Mouse (Mus musculus): ENCODE measurements at regions not wholly inside any gene's neighbourhood (a gene's known extent, or its start where the extent isn't known, plus 50 kb on each side); places are given as distances from the start of the nearest gene placed in this dataset.
A peak's percentile ranks its signal among the peaks of the same experiment; 100 is the strongest.

DNA sequence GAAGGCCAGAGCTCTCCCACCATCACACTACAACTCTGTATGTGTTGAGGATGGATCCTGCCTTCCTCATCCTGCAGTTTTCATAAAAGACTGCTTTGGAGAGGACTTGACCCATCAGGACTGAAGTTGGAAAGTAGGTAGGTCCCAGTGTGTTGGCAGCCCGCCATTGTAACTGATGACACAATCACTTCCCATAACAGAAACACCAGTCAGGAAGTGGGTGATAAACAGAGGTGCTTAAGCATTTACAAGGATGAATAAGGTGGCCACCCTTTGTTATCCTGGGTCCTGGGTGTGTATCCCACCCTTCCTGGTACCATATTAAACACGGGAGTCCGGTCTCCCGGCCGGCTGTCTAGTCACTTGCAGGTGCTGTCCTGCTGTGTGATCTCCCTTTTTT lies 118.3 kb downstream of the Snx10 start:
- DNase-seq, result peak in 1 of 2 experiments; percentile 13

DNA sequence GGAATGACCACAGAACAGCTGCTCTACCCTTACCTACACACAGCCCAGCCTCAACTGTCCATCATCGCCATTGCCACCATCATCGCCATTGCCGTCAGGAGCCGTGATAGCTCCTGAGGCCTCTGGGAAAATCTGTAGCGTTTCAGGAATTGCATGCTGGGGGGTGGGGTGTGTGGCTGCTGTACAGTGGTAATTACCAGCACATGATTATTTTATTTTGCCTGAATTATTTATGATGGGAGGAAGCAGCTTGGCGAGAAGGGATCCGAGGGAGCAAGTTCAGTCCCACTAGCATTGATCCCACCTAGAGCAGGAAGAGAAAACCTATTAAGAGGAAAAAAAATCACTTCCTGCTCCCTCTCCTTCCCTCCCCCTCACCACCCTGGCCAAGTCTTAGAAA lies 125.1 kb downstream of the Snx10 start:
- DNase-seq, result no peak

DNA sequence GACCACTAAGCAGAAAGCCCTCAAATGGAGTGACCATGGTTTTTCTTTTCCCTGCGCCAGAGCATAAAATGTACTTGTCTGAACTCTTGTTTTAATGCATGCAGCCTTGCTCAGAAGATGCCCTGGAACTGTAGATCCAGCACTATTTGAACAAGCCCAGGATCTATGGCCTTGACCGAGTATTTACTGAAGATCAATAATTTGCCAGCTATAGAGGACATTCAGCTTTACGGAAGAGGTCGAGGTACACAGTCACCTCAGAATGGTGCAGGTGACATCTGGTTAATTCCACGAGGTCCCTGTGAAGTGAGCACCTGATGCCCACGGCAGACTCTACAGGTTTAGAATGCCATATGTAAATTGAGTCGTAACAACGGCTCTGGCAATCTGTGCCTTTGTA lies 130.1 kb downstream of the Snx10 start:
- DNase-seq, result no peak

DNA sequence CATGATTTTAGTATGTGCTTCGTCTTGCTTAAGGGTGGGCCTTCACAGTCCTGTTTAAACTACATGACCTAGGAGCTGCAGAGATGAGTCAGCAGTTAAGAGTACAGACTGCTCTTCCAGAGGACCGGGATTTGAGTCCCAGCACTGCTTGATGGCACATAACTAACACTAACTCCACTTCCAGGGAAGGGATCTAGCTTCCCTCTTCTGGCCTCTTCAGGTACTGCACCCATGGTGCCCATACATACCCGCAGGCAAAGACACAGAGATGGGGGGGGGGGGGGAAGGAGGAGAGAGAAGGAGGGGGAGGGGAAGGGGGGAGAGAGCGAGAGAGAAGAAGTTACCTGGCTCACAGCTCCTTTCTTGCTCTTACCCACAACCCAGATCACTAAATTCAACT lies 131.3 kb downstream of the Snx10 start:
- no peak for DNase-seq

DNA sequence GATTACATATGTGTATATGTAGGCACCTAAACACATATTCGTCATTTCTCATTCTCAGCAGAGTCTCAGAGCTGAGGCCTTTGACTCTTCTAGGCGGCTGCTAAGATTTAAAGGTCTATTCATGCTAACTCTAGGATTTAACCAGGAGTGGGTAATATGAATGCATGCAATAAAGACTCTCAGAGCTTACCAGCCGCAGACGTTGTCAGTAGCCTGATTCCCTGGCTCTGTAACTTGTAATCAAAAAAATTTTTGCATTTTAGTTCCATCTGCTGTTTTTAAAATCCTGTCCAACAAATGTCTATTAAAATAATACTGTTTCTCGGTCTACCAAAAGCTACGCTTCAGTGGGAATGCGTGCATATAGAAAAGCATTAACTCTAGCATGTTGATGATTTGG lies 132.4 kb downstream of the Snx10 start:
- DNase-seq, result no peak

DNA sequence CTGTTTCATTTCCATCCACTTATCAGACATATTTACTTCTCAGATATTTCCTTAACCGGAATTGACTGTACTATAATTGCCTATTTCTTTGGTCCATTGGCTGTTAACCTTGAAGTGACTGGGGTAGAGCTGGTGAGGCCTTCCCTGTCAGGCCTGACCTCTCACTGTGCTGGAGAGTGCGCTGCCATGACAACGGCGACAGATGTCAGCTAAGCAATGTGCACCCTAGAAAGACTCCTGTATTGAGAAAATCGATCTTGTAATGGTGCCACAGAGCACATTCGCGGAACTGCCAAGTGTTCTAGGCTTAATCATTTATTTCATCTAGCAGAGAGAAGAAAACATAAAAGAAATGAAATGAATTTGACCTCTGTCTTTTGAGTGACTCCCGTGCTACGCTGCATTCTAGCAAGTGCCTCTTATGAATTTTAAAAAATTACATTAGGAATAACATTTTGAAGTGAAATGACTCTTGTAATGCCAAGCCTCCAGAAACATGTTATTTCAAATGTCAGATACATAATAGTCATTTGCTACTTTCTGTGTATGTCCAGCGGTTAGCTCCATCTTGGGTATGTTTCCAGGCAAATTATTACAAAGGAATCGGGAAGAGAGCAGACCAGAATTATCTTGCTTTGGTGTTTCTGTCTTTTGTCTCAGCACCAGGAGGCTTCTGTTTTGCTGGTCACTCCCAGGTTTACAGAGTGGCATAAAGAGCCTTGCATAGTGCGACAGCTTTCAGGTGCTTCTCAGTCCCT lies 133.4 kb downstream of the Snx10 start:
- DNase-seq, result peak; percentile 29 to 50

DNA sequence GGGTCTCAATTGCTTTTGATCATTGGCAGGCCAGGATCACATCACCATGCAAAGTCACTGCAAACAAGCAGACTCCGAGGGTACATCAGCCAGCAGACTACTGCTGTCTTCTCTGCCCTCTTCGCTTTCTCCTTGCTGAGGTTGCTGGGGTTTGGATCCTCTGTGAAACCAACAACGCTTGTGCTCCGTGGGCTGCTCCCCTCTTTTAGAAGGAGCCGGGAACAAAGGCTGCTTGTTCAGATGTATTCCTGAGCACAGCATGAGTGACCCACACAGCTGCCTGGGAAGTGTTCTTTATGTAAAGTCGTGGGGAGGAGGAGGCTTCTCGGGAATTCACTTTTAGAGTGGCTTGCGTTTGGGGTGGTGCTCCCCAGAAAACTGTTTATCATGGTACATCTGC lies 134.7 kb downstream of the Snx10 start:
- no peak for DNase-seq

DNA sequence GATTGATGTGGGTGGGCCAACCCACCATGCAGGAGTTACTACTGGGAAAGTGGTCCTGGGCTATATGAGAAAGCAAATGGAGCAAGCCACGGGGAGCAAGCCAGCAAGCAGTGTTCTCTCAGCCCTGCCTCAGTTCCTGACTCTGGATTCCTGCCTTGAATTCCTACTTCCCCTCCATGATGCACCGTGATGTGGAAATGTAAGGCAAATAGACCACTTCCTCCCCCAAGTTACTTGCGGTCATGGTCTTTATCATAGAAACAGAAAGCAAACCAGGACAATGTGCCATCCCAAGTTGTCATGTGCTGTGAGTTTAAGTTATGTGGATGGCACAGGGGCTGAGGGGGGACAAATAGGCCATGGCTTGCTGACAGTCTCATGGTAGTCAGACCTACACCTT lies 139.5 kb downstream of the Snx10 start:
- DNase-seq, result no peak

DNA sequence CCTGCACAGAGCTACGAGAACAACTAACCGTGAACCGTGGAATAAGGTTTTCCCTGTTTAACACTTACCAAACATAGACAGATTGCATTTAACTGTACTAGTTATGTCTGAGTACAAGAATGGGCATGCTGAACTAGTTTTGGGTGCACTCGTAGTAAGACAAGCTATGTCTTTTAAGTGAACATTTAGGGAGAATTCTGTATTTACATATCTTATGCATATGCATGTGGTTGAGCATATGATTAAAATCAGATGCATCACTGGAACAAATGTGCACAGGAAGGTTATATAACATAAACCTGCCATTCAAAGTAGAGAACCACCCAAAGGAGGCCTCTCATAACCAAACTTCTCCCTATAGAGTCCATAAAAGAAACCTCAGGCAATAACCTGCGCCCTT lies 140.3 kb downstream of the Snx10 start:
- DNase-seq, result no peak

DNA sequence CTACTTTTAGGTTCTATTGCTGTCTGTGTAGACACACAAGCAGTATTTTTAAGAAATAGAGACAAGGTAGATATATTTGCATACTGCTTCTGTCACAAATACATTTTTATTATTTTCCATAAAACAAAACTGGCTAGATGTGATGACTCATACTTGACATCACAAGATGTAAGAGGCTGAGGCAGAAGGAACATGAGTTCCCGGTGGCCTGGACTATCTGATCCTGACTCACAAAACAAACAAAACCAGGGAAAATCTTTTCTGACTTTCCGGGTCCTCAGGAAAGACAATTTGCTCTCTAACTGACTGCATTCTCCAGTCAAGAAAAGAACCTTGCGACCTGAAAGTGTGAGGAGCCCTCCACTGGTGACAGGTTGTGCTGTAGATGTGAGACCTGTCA lies 143.3 kb downstream of the Snx10 start:
- DNase-seq, result no peak

DNA sequence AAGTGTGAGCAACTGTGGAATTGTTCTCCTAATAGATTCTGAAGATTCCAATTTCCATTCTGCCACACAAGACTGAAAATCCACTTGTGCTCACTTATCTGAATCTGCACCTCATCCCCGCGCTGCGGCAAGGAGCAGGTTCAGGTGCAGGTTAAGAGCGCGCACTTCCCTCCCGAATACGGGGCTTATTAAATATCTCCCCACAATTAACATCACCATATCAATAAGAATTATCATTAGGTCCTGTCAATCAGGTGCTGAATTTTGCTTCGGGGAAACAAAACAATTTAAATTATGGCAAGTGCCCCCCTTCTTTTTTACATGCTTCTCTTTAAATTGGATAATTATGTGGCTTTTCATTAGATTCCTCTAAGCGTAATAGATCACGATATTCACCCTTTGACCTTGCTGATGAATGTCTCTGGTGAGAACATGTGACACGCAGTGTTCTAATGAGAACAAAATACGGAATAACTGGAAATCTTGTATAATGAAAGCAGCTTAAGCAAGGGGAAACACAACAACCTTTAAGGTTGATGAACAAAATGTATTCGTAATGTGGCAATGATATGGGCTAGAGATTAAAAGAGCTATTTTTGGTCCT lies 151.7 kb downstream of the Snx10 start:
- DNase-seq, result no peak

DNA sequence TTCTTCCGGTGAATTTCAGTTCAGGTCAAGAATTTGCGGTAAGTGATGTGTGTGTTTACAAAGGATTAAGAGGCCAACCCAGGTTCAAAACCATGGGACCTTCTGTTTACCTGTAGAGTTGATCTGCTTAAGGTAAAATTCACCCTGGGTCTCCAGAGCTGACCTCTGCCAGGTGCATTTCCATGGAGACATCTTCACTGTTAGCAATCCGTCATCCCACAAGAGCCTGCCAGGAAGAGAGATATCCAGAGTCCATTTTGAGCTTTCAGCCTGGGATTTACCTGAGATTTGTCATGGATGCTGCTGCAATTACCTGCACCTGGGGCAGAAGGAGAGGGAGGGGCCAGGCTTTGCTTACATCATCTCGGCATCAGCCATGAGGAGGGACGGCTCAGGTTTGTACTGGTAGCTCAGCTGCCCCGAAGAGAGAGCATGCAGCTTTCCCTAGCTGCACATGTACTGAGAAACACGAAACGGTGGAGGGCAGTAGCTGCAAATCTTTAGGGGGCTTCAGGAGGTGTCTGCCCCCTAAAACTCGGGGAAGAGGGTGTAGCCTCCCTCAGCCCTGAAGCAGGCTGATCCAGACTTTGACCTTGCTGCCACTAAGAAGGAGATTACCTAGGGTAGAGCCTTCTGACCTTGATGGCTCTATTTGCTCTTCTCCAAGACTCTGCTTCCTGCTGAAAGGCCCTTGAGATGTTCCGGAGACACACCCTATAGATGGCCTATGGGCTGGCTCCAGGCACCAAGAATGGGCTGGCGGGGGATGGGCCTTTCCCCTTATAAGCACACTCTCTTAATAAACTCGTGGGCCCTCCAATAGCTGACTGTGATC lies 153.7 kb downstream of the Snx10 start:
- no peak for DNase-seq

DNA sequence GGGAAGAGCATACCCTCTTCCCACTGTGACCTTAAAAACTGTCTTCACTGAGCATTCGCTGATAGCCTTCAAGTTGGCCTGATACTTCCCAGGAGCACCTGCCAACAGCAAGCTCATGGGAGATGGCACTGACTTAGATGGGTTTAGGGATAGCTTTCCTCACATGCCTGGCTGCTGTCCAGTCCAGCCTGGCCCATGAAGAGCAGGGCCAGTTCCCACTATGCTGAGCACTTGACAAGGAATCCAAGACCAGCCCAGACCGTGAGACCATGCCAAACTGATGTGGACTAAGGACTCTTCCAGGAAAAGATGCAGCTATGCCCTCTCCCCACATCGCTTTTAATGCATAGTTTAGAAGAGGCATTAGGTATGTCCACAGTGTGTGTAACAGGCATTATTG lies 155.0 kb downstream of the Snx10 start:
- peak; percentile 28 to 40 for DNase-seq

DNA sequence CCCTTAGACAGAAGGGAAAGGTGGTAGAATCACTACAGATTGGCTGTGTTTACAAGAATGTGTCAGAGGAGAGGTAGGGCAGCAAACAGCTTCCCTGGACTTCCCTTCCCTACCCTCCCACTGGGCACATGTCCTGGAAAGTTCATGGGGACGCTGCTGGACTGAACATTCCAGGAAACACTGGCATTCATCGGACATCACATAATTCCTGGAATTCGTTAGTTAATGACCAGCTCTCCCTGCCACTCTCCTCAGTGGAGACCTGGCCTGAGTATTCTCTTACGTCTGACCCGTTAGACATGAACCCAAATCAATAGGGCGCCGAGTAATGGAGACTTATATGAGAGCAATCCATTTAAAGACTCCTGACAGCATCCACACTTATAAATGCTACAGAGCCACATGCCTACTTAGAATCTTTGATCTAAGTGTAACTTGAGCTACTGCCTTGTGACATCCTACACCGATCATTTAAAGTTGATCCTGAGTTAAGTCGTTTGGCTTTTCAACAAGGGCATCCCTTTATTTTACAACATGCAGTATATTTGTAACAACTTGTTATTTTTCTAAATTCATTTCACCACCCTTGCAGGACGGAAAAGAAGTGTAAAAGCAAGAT lies 156.6 kb downstream of the Snx10 start:
- DNase-seq, result no peak

DNA sequence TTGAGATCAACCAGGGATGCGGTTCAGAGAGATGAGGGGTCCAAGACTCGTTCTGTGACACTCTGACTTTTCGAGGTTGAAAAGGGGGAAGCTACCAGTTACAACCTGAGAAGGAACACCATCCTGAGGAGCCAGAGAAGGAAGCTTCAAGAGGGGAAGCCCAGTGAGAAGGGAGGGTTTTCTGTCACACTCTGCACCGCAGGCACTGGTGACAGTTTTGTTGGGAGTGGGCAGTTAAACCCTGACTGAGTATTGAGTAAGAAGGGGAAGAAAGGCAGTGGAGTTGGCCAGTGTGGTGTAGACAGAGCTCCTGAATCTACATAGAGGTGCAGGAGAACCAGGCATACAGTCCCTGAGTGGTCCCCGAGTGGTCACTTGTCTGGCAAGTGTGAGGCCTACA lies 159.4 kb downstream of the Snx10 start:
- no peak for DNase-seq

DNA sequence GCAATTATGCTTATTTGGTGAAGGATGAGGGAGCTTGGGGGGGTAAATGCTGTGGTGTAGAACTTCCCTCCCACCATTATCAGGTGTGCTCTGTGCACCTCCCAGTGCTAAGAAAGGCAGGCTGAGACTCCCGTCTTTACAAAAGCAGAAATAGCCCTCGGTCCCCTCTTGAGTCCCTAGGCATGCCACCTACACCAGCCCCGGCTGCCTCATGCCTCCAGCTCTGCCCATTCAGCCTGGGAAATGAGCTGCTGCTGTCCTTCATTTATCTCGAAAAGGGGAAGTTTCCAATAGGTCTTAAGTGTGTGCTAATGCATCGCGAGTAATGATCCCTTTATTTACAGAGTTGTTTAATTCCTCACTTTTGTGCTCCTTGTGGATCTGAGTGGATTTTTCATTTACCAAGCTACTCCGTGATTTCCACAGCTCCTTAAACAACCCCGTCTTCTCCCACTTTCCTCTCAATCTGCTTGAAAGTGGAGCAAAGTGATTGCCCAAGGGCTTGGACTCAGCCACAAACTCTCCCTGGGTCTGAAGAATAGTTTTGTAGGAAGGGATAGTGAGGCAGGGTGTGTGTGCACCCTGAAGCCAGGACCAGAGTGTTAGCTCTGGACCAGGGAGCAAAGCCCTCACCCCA lies 162.1 kb downstream of the Snx10 start:
- DNase-seq, result no peak

DNA sequence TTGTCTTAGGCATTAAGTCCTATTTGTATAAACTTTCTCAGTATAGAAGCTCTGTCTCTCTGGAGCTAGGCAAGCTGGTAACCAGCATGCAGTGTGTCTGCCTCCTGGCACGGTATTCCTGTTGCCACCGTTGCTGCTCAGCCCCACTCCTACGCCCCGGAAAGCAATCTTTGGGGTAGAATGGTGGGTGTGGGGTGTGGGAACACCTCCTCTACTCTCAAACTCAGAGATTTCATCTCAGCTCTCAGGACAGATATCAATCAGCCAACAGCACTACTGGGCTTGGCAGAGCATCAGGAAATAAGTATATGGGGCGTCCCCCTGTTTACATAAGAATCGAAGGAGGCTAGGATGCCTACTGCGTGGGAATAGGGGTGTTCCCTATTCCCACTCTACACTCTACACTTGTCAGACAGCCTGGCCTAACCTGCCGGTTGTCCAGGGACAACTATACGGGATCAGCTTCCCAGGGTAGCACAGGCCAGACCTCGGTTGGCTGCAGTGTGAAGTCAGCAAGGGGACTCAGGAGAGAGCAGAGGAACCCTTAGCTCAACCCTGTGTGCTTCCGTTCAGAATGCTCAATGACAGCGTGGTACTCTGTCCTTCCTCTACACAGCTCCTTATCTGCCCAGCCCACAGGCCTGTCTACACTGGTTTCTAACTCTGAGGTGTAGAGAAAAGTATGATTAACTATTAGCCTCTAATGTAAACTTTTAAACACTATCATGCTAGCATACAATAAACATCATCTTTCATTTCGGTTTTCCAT lies 167.3 kb downstream of the Snx10 start:
- DNase-seq, result no peak

DNA sequence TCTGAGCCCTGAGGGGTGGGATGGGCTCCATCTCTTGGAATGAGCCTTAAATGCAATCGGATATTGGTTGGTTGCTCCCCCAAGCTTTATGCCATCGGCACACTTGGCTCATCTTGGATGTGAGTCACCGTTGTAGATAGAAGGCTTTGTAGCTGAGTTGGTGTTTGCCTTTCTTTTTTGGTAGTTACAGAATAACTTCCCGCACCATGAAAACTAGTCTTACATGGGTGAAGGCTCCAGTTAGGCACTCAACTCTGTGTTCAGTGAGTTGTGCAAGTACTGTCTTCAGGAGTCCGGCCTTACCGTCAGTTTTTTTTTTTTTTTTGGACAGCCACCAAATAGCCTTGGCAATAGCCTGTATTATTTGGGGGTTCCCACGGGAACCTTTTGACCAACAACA lies 170.3 kb downstream of the Snx10 start:
- DNase-seq, result no peak

DNA sequence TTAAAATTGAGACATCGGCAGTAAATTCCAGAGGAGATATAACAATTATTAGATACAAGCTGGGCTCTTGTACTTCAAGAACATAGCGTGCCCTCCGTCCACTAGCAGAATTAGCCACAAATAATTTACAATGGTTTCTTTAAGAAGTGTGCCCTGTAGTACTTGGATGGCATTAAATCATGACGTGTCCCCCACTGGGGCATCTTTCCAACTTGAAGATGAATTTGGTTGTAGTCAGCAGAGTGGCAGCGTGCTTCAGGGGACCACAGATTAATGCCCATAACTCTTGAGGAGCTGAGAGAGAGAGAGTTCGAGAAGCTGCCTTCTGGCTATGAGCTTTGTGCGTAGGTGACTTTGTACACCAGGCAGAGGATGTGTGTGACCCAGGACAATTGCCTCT lies 172.7 kb downstream of the Snx10 start:
- DNase-seq, result no peak

DNA sequence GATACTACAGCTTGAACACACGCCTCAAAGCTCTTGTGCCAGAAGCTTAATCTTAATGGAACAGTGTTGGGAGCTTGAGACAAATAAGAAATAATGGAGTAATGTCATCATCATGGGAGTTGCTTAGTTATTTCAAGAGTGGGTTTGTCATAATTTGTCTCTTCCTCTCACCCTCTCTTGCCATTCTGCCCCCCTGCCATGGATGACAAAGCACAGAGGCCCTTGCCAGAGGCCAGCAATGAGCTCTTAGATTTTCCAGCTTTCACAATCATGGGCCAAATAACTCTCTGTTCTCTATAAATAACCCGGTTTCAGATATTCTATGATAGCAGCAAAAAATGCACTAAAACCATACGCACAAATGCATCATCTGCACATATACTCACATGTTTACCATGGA lies 174.1 kb downstream of the Snx10 start:
- DNase-seq, result no peak

DNA sequence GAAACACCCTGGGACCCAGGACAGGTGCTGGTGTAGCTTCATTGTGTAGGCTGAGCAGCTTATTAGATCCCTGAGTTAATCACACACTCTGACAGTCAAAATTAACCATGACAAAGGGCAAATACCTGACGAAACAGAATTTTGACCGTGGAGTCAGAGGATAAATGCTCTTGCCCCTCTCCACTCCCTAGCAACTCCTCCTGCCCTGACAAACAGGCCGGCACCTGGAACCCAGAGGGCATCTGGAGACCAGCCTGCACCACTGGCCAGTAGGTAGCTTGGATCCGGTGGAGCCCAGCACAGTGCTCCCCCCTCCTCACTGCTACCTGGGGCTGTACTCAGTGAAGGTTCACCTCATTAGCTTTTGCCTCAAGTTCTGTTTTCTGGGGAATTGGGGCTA lies 174.5 kb downstream of the Snx10 start:
- DNase-seq, result no peak

All from cerebellum, postnatal 14 days (tissue).